Mouse (Mus musculus): Measurements from ENCODE around the gene Gm20908. TPM values are rescaled to one million over a fixed set of nuclear protein-coding genes. Genes with fewer than 3 reads are reported as not detected.
"Not testable (repeated sequence)": the region's sequence is repeated elsewhere in the genome, so short reads cannot be mapped to it uniquely, and the experiment has no call there.

Gene Gm20908
- polyA plus RNA-seq (2016; fragmentation: Nextera tagmentation; extraction: Ambion mirVana), result not detected in 2 replicates

DNA sequence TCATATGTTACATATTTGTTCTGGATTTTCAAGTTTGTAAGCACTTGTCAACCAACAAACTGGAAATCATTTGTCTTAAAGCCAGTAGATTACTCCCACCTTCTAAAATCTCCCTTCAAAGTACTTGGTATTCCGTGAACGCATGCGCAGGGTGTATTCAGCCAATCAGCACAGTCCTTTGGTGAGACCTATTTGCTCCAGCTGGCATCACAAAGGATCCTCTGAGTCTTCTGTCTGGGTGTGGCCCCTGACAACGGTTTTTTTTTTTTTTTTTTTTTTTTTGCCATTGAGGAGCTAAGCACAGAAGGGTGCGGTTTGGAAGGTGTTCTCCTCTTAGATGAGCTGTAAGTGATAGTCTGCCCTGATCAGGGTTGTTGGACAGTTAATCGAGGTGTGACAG lies at the start of gene Gm20908:
Gm20908 (plus strand) TSS at position 301 of the 400 bp plus-strand sequence.
- H3K27ac ChIP-seq; H3K4me2 ChIP-seq (replicated peaks); H3K9ac ChIP-seq; H3K36me3 ChIP-seq; H3K4me1 ChIP-seq; H3K27me3 ChIP-seq; H3K9me3 ChIP-seq (replicated peaks); H3K4me3 ChIP-seq; ATAC-seq (ENCODE audit: low FRiP score): not testable (repeated sequence)
- no CpG with 5 or more reads among the region's 6 CpGs for WGBS
